Mouse (Mus musculus) gastrocnemius, adult 18-20 months (tissue): Measurements from ENCODE around the gene Fbxo5. TPM values are rescaled to one million over a fixed set of nuclear protein-coding genes. Genes with fewer than 3 reads are reported as not detected.
A peak's percentile ranks its signal among the peaks of the same experiment; 100 is the strongest.

Experiments used
- DNase-seq: peaks from one replicate; pipeline ENCODE4 v3.0.0; 2021; ENCODE audit warnings: low spot score
- long read RNA-seq, 2 experiments: library from polyadenylated mRNA; stranded (forward); transcript quantifications; one replicate each; pipeline ENCODE4 v2.0.0; 2021
- total RNA-seq, 2 experiments: library from RNA; stranded (reverse); gene quantifications; 2 replicates each; pipeline ENCODE4 v1.2.3; 2021

The Fbxo5 gene
- under 1 TPM; 0.21 to 0.40 TPM for total RNA-seq
- long read RNA-seq, experiment 1 = 0 reads
- long read RNA-seq, experiment 2 = 0 reads

DNA sequence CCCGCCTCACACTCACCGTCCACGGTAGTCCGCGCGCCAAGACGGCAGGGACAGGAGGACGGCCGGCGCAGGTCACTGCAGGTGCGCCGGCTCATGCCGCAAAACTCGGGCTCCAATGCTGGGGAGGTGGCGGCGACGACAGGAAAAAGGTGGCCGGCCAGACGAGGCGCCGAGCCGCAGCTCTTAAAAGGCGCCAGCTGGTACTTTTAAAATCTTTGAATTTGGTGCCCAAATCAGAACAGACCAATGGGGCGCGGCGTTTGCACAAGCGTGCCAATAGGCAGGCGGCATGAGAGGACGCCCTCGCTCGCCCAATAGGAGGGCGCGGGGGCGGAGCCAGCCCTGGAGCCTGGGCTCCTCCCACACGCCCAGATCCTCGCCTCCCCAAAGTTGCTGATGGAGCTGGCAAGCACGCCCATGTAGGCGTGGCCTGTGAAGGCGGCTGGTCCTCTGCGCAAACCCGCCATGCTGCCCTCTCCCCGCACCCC lies at the start of gene Fbxo5:
TSS of gene Fbxo5 (minus strand) at position 358 of the 488 bp plus-strand sequence.
- peak; percentile 98 for DNase-seq

DNA sequence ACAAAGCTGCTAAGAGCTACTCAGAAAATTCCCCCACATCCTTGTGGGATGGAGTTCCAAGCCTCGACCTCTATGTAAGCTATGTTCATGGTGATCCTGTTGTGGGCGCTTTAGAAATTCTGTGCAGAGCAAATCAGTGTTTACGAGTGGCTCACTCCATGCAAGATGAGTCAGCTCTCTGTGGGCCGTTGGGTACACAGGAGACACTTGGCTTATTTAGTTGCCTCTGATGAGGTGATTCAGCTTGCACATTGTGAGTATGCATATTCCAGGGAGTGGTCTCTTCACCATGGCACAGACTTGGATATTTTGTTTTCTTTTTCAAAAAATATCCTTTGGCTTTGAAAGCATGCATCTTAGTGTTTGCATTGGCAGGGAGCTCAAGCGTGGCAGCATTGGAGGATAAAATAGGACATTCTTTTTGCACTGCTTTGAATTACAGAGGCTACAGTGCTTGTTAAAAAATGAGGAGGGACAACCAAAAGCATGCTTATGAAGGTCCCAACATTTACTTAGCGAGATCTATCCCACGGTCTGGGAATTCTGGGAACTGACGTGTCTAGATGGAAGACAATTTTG lies 48.0 kb upstream of the Fbxo5 start:
- no peak for DNase-seq

DNA sequence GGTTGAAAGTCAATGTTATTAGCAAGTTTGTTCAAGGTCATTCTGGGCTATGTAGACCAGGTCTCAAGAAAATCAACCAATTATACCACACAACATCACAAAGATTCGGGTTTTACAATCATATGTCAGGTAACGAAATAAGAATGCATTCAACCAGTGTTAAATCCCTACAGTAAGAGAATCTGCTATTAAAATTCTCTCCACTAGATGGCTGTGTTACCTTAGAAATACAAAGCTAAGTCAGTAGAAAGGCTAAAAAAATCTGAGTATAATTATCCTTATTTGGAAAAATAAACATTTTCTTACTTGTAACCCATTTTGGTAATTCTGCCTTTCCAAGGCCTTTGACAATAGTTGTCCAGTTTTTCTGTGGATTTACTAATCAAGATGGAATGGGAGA lies 41.5 kb upstream of the Fbxo5 start:
- DNase-seq = no peak

DNA sequence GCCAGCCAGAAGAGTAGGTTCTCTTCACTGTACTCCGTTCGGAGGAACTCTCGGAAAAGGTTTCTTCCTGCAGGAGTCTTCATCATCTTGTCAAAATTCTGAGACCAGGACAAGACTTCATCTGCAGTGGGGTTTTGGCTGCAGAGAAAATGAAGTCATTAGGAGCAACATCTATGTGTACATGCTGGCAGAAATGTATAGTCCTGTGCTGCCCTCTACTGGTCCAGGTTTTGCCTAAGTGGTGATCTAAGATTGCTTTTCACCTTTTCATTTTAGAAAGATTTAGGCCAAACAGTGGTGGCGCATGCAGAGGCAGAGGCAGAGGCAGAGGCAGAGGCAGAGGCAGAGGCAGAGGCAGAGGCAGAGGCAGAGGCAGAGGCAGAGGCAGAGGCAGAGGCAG lies 36.0 kb upstream of the Fbxo5 start:
- peak; percentile 14 for DNase-seq

- no peak for DNase-seq
Measured at GRCm38 (mm10) chr10:5826336-5827025, 21.1 kb upstream of the Fbxo5 start.

- peak; percentile 59 for DNase-seq
Measured at GRCm38 (mm10) chr10:5824779-5825178, 19.4 kb upstream of the Fbxo5 start.

GRCm38 (mm10) chr10:5823740-5824491 lies 18.5 kb upstream of the Fbxo5 start, which contains the start of gene Mtrf1l:
Mtrf1l (minus strand) TSS chr10:5823910.
- DNase-seq = peak; percentile 99

DNA sequence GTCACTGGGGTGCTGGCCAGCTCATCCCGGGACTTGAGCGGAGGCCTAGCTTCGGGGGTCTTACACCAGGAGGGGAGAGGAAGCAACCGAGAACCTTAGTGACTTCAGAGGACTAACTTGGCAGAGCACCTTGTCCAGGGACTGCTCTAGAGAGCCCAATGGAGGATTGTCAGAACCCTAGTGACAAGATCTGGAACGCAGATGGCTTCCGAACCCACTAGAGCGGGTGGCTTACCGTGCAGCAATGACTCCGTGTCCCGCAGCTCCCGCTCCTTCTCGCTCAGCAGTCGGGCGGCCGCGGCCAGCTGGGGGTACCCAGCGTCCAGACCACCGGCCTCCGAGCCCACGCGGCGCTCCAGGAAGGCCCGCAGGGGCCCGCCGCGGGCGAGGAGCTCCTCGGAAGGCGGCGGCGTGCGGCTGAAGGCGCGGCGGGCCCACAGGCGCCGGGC lies 17.9 kb upstream of the Fbxo5 start:
- no peak for DNase-seq

GRCm38 (mm10) chr10:5818772-5819171 lies 13.4 kb upstream of the Fbxo5 start:
- no peak for DNase-seq

GRCm38 (mm10) chr10:5815968-5816367 lies 10.6 kb upstream of the Fbxo5 start:
- no peak for DNase-seq

DNA sequence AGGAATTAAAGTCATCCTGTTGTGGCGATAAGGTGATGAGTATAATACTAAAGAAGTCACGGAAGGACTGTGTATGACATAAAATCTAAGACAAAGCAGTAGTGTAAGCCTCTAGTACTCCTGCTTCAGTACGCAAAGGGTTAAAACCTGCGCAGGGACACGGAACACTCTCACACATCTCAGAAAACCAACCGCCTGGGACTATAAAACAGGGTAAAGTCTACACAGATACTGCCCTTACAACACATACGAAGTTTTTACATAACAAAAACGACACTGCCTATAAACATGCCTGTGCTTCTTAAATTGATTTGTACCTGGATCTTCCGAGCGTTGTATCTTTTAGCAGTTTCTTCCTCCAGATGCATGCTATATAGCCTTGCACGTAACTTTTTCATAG lies 8.3 kb upstream of the Fbxo5 start:
- no peak for DNase-seq

- no peak for DNase-seq
Measured at GRCm38 (mm10) chr10:5807683-5808082, 2.3 kb upstream of the Fbxo5 start.

GRCm38 (mm10) chr10:5806996-5807395 lies 1.6 kb upstream of the Fbxo5 start:
- DNase-seq = no peak

DNA sequence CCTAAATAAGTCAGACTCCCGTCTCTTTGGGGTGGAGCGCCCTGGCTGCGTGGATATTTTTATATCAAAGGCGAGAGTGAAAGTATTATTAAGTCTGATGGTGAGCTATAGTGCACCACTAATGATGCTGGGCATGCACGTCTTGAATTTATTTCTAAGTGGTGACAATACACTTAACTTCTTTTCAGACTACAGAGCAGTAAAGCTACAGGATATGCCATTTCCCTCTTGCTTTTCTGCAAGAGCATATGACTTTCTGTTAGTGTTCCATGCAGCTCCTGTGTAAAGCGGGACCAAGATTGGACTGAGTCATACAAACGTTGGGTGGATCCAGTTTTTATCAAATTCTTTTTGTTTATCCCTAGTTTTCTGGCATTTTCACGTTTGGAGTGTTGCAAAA lies 1.0 kb upstream of the Fbxo5 start:
- no peak for DNase-seq

DNA sequence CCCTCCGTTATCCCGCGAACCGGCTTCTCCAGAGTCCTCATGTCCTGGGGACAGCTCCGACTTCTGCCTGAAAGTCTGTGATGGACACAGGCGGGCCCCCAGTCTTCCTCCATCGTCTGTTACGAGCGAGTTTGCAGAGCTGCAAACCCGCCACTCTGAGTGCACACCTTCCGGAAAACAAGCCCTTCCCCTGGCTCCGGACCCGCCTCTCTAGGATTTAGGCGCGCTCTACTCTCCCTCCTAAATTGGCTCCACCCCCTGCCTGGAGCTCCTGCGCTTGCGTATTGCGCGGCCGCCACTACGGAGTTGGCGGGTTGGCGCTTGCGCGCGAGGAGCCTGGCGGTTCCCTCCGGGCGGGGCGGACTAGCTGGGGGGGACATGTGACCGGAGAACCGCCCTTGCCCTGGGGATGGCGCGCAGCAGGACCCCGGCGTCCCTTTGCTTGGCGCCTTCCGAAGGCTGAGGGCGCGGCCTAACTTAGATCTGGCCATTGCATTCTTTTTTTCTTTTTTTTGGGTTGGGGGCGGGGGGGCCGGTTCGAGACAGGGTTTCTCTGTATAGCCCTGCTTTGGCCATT lies 419 bp upstream of the Fbxo5 start:
- DNase-seq = peak; percentile 96

DNA sequence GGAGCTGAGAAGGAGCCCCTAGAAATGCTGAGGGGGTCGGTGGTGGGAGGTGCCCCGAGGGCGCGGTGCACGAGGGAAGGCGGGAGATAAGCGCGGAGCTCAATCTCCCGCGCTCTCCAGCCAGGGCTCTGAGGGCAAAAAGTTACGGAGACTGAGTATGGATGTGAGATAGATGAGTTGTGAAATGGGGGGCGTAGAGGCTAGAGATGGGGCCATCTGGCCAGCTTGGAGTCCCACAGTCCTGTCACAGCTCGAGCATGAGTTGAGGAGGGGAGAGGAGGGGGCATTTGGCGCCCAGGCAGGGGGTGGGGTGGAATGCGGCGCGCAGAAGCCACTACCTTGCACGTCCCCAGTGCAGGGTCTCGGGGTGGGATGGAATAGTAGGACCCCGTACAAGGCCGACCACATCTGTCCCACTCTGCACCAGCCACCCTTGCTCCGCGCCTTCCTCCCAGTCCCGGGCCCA lies 676 bp downstream of the Fbxo5 start:
- DNase-seq = peak; percentile 3

DNA sequence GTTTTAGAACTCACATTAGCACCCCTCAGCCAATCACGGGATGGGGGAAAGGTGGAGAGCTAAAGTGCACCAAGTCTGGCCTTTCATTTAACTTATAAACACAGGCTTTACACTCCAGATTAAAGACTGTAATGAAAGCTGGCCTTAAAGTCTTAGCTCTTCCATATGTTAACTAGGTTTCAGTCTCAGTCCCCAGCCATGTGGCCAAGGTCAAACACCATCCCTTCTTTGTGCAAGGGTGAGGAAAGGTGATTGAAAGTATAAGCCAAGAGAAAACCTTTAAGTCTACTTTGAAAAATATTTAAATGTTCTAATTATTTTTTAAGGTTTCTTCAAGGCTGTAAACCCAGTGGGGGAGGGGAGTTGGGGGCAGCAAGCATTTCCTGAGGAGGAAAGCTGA lies 1.7 kb downstream of the Fbxo5 start:
- no peak for DNase-seq

DNA sequence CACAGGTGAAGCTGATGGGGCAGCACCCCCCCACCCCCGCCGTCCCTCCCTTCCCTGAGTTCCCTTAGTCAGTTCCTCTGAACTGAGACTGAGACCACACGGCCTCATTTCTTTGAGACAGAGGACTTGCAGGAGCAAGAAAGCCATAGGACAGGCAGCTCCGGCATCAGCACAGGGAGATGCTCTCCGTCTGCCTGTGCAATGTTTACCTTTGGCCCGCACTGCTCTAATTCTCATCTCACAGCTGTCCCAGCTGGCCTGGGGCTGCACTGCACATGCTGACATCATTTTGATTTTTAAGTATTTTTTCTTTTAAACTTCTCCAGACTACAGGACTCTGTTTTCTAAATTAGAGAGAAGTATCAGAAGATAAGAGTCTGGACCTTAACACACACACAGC lies 2.5 kb downstream of the Fbxo5 start:
- no peak for DNase-seq

- peak; percentile 9 for DNase-seq
Measured at GRCm38 (mm10) chr10:5800490-5800889, 4.9 kb downstream of the Fbxo5 start.

DNA sequence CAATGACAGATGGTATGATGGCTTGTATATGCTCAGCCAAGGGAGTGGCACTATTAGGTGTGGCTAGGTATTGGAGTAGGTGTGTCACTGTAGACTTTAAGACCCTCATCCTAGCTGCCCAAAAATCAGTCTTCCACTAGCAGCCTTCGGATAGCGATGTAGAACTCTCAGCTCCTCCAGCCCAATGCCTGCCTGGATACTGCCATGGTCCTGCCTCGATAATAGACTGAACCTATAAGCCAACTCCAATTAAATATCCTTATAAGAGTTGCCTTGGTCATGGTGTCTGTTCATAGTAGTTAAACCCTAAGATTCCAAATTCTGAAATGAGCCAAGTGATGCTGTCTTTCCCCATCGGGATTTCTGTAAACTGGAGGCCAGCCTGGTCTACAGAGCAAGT lies 7.3 kb downstream of the Fbxo5 start:
- DNase-seq = no peak

DNA sequence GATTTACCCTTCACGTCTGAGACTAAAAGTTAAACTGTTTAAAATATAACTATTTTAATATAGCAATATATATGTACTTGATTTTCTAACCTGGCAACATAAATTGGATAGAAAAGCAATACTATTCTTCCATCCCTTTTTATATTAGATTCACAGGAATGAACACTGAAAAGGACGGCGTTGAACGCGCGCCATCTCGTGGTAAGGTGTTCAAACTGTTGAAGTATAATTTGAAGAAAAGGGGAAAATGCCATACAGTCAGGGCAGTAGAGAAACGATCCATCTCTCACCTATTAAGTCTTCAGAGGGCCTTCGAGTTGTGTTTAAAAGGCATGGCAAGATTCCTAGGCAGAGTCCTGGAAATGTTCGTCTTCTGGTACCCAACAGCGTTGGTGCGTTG lies 14.7 kb downstream of the Fbxo5 start:
- DNase-seq = peak; percentile 5

- no peak for DNase-seq
Measured at GRCm38 (mm10) chr10:5786923-5787322, 18.5 kb downstream of the Fbxo5 start.
